Mouse (Mus musculus) heart, postnatal 25 days (tissue): ENCODE measurements around the gene Crlf2. TPM values are rescaled to one million over a fixed set of nuclear protein-coding genes. Genes with fewer than 3 reads are reported as not detected.

Experiments
- DNase-seq: peaks from one replicate; pipeline ENCODE4 v3.0.0; 2022; ENCODE audit warnings: low spot score
- intact Hi-C: fragments of 180-260 bp; cut with DNase I; formaldehyde crosslinking; loops from one replicate; pipeline ENCODE4 v1.15.1; 2025
- total RNA-seq, 2 experiments: library from RNA; stranded (reverse); gene quantifications; 2 replicates each; pipeline ENCODE4 v1.2.3; 2021

Gene Crlf2
- total RNA-seq, 2 experiments from 2014 or later: 6.3 to 7.1 TPM

GRCm38 (mm10) chr5:109550225-109550935, 8.4 kb downstream of the Crlf2 start:
- intact Hi-C loops: no loop called here
- DNase-seq: no peak

DNA sequence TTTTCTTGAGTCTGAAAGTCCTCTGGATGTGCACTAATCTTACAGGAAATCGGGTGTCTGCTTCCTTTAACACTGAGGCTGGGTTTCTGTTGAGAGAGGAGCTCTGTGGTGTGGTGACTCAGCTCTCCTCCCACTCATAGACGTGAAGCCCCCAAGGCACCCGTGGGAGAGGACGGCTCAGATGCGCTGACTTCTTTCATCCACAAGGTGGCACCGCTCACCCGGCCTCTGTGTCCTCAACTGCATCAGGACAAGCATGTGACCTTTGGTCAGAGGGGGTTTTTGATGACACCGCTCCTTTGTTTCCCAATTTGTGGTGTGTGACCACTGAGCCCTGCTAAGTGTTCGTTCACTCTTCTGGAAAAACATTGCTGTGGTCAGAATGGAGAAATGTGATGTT, 10.1 kb downstream of the Crlf2 start:
- DNase-seq: no peak
- intact Hi-C loops: loop anchor here (1.0 to 10.0 kb wide), 2 partner anchors 48 to 236 kb away; no protein-coding TSS in a partner anchor

DNA sequence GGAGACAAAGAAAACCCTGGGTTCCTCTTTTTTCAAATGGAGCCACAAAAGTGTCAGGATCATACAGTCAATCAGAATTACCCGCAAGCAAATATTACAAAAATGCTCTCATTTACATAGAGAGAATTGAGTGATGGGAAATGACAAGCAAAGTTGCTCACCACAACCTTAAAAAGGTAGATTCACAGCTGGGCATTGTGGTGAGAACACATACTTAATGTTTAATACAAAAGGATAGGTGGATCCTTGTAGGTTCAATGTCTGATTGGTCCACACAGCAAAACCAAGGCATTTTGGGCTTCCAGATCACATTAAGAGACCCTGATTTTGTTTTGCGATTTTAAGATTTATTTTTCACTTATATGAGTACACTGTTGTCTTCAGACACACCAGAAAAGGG, 11.7 kb downstream of the Crlf2 start:
- intact Hi-C loops: loop anchor here (10.0 kb wide), 1 partner anchor 238 kb away; no protein-coding TSS in a partner anchor
- no peak for DNase-seq

DNA sequence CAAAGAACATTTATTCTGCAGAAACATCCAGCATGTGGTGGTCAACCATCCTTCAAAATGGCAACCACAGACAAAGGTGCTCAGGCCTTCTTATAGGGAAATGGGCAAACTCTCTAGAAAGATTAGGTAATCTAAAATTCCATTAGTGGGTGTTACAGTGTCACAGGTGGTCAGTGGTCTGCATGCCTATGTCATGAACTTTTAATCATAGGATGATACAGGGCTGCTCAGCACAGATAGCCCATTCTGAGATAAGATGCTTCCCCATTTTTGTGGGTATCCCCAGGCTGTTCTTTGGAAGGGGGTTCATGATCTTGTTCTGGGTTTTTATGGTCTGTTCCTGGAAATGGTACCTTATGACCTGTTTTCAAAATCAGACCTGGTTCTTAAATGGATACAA, 49.1 kb downstream of the Crlf2 start:
- intact Hi-C loops: loop anchor here (10.0 kb wide), 1 partner anchor 515 kb away; no protein-coding TSS in a partner anchor
- no peak for DNase-seq

GRCm38 (mm10) chr5:109506729-109507128, 52.1 kb downstream of the Crlf2 start:
- intact Hi-C loops: loop anchor here (2.0 to 10.0 kb wide), 2 partner anchors 90 to 518 kb away; no protein-coding TSS in a partner anchor
- no peak for DNase-seq

Other genes starting within 250 kb of the Crlf2 start
- not detected for gene Vmn2r16, start 228.8 kb downstream of the Crlf2 start, total RNA-seq
- not detected for gene Vmn2r17, start 139.3 kb downstream of the Crlf2 start, total RNA-seq
- gene 5430403G16Rik, start 132.0 kb upstream of the Crlf2 start, total RNA-seq: under 1 TPM; 0.18 to 0.31 TPM
- 1 to 10 TPM in 1 of 2 experiments, under 1 TPM in 1; 0.98 to 2.1 TPM for gene 4930522L14Rik, start 192.9 kb upstream of the Crlf2 start, total RNA-seq